Mouse (Mus musculus): ENCODE data around the gene Slc4a8. TPM values are rescaled to one million over a fixed set of nuclear protein-coding genes. Genes with fewer than 3 reads are reported as not detected.

Gene Slc4a8
- polyA plus RNA-seq, 1 experiment from 2014 or later = 16.0 TPM

DNA sequence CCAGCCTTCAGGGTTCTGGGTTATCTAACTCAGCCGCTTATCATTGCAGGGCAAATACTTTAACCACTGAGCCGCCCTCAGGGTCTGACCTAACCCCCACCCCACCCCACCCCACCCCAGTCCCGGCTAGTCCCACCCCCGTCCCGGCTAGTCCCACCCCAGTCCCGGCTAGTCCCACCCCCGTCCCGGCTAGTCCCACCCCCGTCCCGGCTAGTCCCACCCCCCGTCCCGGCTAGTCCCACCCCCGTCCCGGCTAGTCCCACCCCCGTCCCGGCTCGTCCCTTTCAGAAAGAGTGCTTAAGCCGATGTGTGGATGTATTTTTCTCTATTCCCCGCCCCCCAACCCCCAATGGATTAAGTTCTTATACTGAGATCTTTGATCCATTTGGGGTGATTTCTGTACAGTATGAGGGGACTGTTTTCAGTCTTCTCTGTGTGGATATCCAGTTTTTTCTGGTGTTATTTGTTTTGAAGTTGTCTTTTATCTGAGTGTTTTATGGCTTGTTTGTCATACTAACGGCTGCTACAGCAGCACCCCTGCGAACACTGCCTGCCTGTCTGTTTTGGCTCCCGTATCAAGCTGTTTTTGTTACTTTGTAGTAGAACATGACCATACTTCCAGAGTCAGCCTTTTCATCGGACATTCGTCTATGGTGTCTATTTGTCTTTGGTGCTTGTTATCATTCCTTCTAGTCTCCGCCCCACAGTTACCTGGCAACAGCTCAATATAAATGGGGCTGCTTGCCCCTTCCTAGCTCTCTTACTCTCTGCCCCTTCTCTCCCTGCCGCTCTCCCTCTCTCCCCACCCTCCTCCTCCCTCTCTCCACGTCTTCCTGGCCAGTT lies 14.2 kb upstream of the Slc4a8 start:
- peak overlapping the region; percentile 57 for H3K4me2 ChIP-seq (replicated peaks)
- 3% methylated on average over 27 of the region's 27 CpGs for WGBS
- H3K4me3 ChIP-seq = peak overlapping the region; percentile 35
- H3K4me1 ChIP-seq = peaks cover 14% of the 10 kb centered on the region
- H3K36me3 ChIP-seq = no peaks in the 10 kb centered on the region
- H3K27me3 ChIP-seq = no peaks in the 10 kb centered on the region
- ATAC-seq (ENCODE audit: low FRiP score, low read depth) = 0 out of 2 replicates have a peak, but pooled peaks have one; percentile 30
- no peak overlapping the region for H3K27ac ChIP-seq (replicated peaks)
- H3K9ac ChIP-seq (replicated peaks) = 0 out of 2 replicates have a peak overlapping the region, but pooled peaks have one; percentile 17
- H3K9me3 ChIP-seq = no peaks in the 10 kb centered on the region

DNA sequence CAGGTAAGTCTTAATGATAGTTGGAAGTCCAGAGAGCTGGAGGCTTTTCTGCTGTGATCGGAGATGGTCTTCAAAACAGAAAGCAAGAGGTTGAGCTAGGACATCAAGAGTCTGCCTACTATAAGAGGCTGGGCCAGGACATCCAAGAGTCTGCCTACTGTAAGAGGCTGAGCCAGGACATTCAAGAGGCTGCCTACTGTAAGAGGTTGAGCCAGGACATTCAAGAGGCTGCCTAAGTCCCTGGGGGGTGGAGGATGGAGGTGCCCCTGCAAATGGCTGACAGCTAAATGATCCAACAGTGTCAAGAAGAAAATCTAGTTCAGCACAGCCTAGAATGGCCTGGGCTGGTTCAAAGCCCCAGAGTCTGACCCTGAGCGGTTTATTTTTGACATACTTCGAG lies 13.0 kb upstream of the Slc4a8 start:
- Histone ChIP-seq H3K9me3 (no peaks in the 10 kb centered on the region), H3K36me3 (no peaks in the 10 kb centered on the region), H3K27ac (replicated peaks) (no peak overlapping the region), H3K4me2 (replicated peaks) (no peak overlapping the region), H3K27me3 (no peaks in the 10 kb centered on the region), H3K4me1 (peaks cover 14% of the 10 kb centered on the region), H3K4me3 (no peak overlapping the region), H3K9ac (replicated peaks) (no peak overlapping the region)
- no peak for ATAC-seq (ENCODE audit: low FRiP score, low read depth)
- WGBS = 93% methylated on average over 3 of the region's 3 CpGs

DNA sequence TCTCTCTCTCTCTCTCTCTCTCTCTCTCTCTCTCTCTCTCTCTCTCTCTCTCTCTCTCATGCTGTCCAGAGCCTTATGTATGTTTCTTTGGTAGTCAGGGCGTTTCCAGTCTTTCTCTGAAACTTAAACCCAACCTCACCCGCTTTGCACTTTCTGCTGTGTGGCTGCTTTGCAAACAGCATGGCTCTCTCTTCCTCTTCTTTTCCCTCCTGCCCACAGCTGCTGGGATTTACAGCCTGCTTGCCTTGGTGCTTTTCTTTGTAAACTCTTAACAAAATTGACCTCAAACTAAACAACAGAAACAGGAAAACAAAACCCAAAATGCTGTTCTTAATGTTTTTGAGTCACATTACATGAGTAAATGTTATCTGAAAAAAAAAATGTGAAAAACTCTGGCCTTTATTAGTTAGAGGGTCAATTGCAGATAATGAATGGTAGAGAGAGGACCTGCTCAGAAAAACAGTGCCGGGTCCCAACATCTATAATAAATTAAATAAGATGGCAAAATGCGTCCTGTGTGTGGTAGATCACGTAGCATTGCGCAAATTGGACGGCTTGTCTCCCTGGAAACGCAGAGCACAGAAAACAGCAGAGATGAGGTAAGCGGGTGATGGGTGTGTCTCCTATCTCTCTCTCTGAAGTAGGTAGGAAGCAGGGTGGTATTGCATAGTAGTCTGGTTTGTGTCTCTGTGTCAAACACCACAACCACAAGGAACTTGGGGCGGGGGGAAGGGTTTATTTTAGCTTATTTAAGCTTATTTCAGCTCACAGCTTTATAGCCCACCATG lies 11.6 kb upstream of the Slc4a8 start:
- no peak overlapping the region for H3K27ac ChIP-seq (replicated peaks)
- WGBS = 79% methylated on average over 10 of the region's 10 CpGs
- H3K4me1 ChIP-seq = peaks cover 20% of the 10 kb centered on the region
- H3K4me2 ChIP-seq (replicated peaks) = no peak overlapping the region
- no peak for ATAC-seq (ENCODE audit: low FRiP score, low read depth)
- no peak overlapping the region for H3K4me3 ChIP-seq
- H3K27me3 ChIP-seq = peaks cover 4% of the 10 kb centered on the region; the same call in 1 of the 2 replicates
- H3K36me3 ChIP-seq = no peaks in the 10 kb centered on the region
- no peaks in the 10 kb centered on the region for H3K9me3 ChIP-seq
- no peak overlapping the region for H3K9ac ChIP-seq (replicated peaks)

DNA sequence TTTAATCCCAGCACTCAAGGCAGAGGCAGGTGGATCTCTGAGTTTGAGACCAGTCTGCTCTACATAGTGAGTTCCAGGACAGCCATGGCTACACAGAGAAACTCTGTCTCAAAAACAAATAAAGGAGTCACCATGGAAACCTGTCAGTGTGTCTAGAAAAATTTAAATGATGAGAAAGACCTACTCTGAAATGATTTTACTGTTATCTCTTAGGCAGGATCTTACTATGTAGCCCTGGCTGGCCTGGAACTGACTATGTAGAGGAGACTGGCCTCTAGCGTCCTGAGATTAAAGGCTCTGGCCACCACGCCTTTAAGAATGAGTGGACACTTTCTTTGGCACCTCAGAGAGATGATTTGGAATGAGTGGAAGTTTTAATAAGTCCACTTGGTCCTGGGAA lies 9.1 kb upstream of the Slc4a8 start:
- Histone ChIP-seq H3K27me3 (peaks cover 4% of the 10 kb centered on the region; the same call in 1 of the 2 replicates), H3K9ac (replicated peaks) (no peak overlapping the region), H3K36me3 (no peaks in the 10 kb centered on the region), H3K4me2 (replicated peaks) (no peak overlapping the region), H3K9me3 (no peaks in the 10 kb centered on the region), H3K27ac (replicated peaks) (no peak overlapping the region), H3K4me1 (peaks cover 19% of the 10 kb centered on the region), H3K4me3 (no peak overlapping the region)
- WGBS = 86% methylated on average over 2 of the region's 2 CpGs
- ATAC-seq (ENCODE audit: low FRiP score, low read depth) = no peak

DNA sequence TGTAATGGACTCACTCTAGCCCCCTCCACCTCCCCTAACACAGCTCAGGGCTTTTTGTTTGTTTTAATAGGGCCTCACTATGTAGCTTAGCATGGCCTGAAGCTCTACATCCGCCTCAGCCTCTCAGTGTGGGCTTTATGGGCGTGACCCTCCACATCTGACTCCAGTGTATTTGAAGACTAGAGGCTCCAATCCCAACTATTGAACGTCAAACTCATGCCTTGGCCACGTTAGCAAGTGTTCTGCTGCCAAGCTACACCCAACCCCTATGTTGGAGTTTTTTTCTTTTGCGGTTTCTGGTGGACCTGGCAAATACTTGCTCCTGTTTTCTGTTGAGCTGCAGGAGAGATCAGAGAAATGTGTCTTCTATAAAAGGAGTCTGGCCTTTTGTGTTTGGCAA lies 8.5 kb upstream of the Slc4a8 start:
- Histone ChIP-seq H3K9me3 (no peaks in the 10 kb centered on the region), H3K27me3 (peaks cover 4% of the 10 kb centered on the region; the same call in 1 of the 2 replicates), H3K27ac (replicated peaks) (no peak overlapping the region), H3K4me2 (replicated peaks) (no peak overlapping the region), H3K9ac (replicated peaks) (no peak overlapping the region), H3K4me3 (no peak overlapping the region), H3K36me3 (no peaks in the 10 kb centered on the region), H3K4me1 (peaks cover 13% of the 10 kb centered on the region)
- ATAC-seq (ENCODE audit: low FRiP score, low read depth) = no peak
- 69% methylated on average over 5 of the region's 5 CpGs for WGBS

- no peak overlapping the region for H3K9ac ChIP-seq (replicated peaks)
- no peaks in the 10 kb centered on the region for H3K9me3 ChIP-seq
- peaks cover 13% of the 10 kb centered on the region for H3K4me1 ChIP-seq
- 37% methylated on average over 7 of the region's 7 CpGs for WGBS
- H3K36me3 ChIP-seq = no peaks in the 10 kb centered on the region
- H3K27ac ChIP-seq (replicated peaks) = no peak overlapping the region
- H3K27me3 ChIP-seq = peaks cover 4% of the 10 kb centered on the region; the same call in 1 of the 2 replicates
- no peak overlapping the region for H3K4me2 ChIP-seq (replicated peaks)
- ATAC-seq (ENCODE audit: low FRiP score, low read depth) = no peak
- no peak overlapping the region for H3K4me3 ChIP-seq
Observed at GRCm38 (mm10) chr15:100754041-100754440, 7.5 kb upstream of the Slc4a8 start.

GRCm38 (mm10) chr15:100754805-100755497 lies 6.6 kb upstream of the Slc4a8 start:
- ATAC-seq (ENCODE audit: low FRiP score, low read depth) = no peak
- 0 out of 2 replicates have a peak overlapping the region, but pooled peaks have one; percentile 13 for H3K4me2 ChIP-seq (replicated peaks)
- H3K9ac ChIP-seq (replicated peaks) = 0 out of 2 replicates have a peak overlapping the region, but pooled peaks have one; percentile 11

DNA sequence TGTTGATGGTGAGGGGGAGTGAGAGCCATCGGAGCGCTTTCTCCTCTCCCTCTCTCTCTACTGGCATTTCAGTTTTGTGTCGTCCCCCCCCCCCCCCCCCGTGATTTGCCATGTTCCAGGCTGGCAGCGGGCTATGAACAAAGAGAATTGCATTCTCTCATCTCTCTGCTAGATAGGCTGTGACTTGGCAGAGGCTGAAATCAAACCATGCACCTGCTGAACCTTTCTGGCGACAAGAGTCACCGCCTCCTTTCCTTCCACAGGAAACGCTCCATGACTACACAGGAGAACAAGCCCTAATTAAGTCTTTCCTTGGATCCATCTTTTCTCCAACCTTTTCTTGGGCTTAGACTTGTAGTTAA lies 6.1 kb upstream of the Slc4a8 start:
- H3K4me3 ChIP-seq = no peak overlapping the region

More at GRCm38 (mm10) chr15:100754805-100755497, 6.6 kb upstream of the Slc4a8 start:
- H3K9me3 ChIP-seq = no peaks in the 10 kb centered on the region
- no peak overlapping the region for H3K27ac ChIP-seq (replicated peaks)
- H3K36me3 ChIP-seq = no peaks in the 10 kb centered on the region
- no peak overlapping the region for H3K4me3 ChIP-seq
- 11% methylated on average over 11 of the region's 11 CpGs for WGBS
- peaks cover 13% of the 10 kb centered on the region for H3K4me1 ChIP-seq
- peaks cover 4% of the 10 kb centered on the region; the same call in 1 of the 2 replicates for H3K27me3 ChIP-seq

GRCm38 (mm10) chr15:100755881-100756624 lies 5.5 kb upstream of the Slc4a8 start:
- no peak for ATAC-seq (ENCODE audit: low FRiP score, low read depth)
- Histone ChIP-seq H3K27me3 (peaks cover 4% of the 10 kb centered on the region; the same call in 1 of the 2 replicates), H3K4me1 (peaks cover 19% of the 10 kb centered on the region), H3K9ac (replicated peaks) (no peak overlapping the region), H3K27ac (replicated peaks) (no peak overlapping the region), H3K4me3 (no peak overlapping the region), H3K9me3 (no peaks in the 10 kb centered on the region), H3K36me3 (no peaks in the 10 kb centered on the region), H3K4me2 (replicated peaks) (no peak overlapping the region)
- 84% methylated on average over 3 of the region's 3 CpGs for WGBS

More for the DNA sequence above, 6.1 kb upstream of the Slc4a8 start:
- no peak overlapping the region for H3K27ac ChIP-seq (replicated peaks)
- no peak for ATAC-seq (ENCODE audit: low FRiP score, low read depth)
- H3K36me3 ChIP-seq = no peaks in the 10 kb centered on the region
- peaks cover 14% of the 10 kb centered on the region for H3K4me1 ChIP-seq
- H3K27me3 ChIP-seq = peaks cover 4% of the 10 kb centered on the region; the same call in 1 of the 2 replicates
- 54% methylated on average over 7 of the region's 8 CpGs for WGBS
- no peaks in the 10 kb centered on the region for H3K9me3 ChIP-seq
- 0 out of 2 replicates have a peak overlapping the region, but pooled peaks have one; percentile 11 for H3K9ac ChIP-seq (replicated peaks)
- H3K4me2 ChIP-seq (replicated peaks) = 0 out of 2 replicates have a peak overlapping the region, but pooled peaks have one; percentile 13

GRCm38 (mm10) chr15:100757527-100757978 lies 4.0 kb upstream of the Slc4a8 start:
- Histone ChIP-seq H3K4me2 (replicated peaks) (no peak overlapping the region; the same call in 1 of the 2 replicates), H3K27ac (replicated peaks) (no peak overlapping the region), H3K36me3 (no peaks in the 10 kb centered on the region), H3K9me3 (no peaks in the 10 kb centered on the region), H3K9ac (replicated peaks) (no peak overlapping the region), H3K4me1 (peaks cover 27% of the 10 kb centered on the region), H3K27me3 (peaks cover 4% of the 10 kb centered on the region; the same call in 1 of the 2 replicates), H3K4me3 (no peak overlapping the region)
- 1% methylated on average over 7 of the region's 7 CpGs for WGBS
- no peak for ATAC-seq (ENCODE audit: low FRiP score, low read depth)

- Histone ChIP-seq H3K27me3 (peaks cover 8% of the 10 kb centered on the region; the same call in 1 of the 2 replicates), H3K4me1 (peaks cover 33% of the 10 kb centered on the region), H3K36me3 (no peaks in the 10 kb centered on the region), H3K4me3 (no peak overlapping the region), H3K4me2 (replicated peaks) (no peak overlapping the region), H3K9ac (replicated peaks) (no peak overlapping the region), H3K9me3 (no peaks in the 10 kb centered on the region), H3K27ac (replicated peaks) (no peak overlapping the region)
- no peak for ATAC-seq (ENCODE audit: low FRiP score, low read depth)
- WGBS = 90% methylated on average over 10 of the region's 10 CpGs
Observed at GRCm38 (mm10) chr15:100759286-100759685, 2.3 kb upstream of the Slc4a8 start.
